Mouse (Mus musculus) left cerebral cortex, postnatal 10 days (tissue): Measurements from ENCODE around the gene Arhgef7. TPM values are rescaled to one million over a fixed set of nuclear protein-coding genes. Genes with fewer than 3 reads are reported as not detected.

Source experiments
- DNase-seq, 2 experiments: peaks; one replicate each; pipeline ENCODE4 v3.0.0; 2021 to 2022; ENCODE audit warnings: low spot score in 2 of 2, mixed read lengths in 1 of 2; ENCODE audit errors: extremely low spot score in 1 of 2
- intact Hi-C: fragments of 180-260 bp; cut with DNase I; formaldehyde crosslinking; loops from one replicate; pipeline ENCODE4 v1.15.1; 2025
- total RNA-seq, 2 experiments: library from RNA; stranded (reverse); gene quantifications; 2 replicates each; pipeline ENCODE4 v1.2.3; 2021

Gene Arhgef7
- total RNA-seq, 2 experiments from 2014 or later: 182 to 189 TPM

- peak in 1 of 2 experiments; percentile 70 for DNase-seq
These were observed 28.4 kb downstream of the Arhgef7 start for GRCm38 (mm10) chr8:11755873-11756272.

DNA sequence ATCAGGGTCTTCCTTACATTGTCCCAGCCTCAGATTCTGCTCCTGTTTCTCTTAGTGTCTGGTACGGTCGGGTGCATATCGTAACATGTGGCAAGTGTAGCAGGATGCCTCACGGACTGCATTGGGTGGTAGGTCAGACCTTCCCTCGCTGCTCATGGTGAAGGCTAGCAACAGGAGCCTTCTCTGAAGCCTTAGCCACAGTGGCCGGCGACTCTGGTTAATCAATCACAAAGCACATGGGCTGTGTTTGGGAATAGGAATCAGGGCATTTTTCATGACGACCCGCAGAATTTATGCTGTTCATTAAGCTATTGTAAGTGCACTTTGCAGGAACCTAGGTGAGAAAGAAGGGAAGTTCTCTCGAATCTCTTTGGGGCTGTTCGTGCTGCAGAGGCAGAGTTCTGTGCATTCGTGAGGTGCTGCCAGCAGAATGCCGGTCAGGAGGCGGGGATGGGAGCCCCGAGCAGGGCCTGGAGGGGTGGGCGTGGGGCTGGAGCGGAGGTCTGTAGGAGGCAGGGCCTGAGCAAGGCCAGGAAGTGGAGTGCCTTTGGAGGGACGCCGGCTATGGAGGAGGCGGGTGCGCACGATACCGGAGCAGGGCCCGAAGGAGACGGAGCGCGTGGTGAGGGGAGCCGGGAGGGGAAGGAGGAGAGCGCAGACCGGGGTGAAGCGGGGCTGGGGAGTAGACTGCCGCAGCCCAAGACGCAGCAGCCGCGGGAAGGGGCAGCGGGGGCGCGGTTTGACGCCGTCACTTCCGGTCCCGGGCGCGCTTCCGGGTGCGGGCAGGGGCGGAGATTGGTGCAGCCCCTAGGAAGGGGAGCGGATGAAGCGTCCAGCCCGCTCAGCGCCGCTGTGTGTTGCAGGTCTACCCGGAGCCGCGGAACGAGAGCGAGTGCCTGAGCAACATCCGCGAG, 30.3 kb downstream of the Arhgef7 start:
- intact Hi-C loops: loop anchor here (5.0 kb wide), 1 partner anchor 34 kb away; no protein-coding TSS in a partner anchor

More at GRCm38 (mm10) chr8:11755873-11756272, 28.4 kb downstream of the Arhgef7 start:
- intact Hi-C loops: loop anchor here (5.0 kb wide), 1 partner anchor 36 kb away; no protein-coding TSS in a partner anchor

GRCm38 (mm10) chr8:11758482-11759281, 31.2 kb downstream of the Arhgef7 start:
- DNase-seq: peak in 1 of 2 experiments; percentile 44
- intact Hi-C loops: loop anchor here (5.0 kb wide), 1 partner anchor 34 kb away; no protein-coding TSS in a partner anchor

More for the DNA sequence above, 30.3 kb downstream of the Arhgef7 start:
- DNase-seq: peak; percentile 80 to 95

- intact Hi-C loops: no loop called here
- no peak for DNase-seq
These were observed 34.0 kb downstream of the Arhgef7 start for GRCm38 (mm10) chr8:11761551-11761950.

GRCm38 (mm10) chr8:11762048-11762447, 34.5 kb downstream of the Arhgef7 start:
- intact Hi-C loops: no loop called here
- no peak for DNase-seq

DNA sequence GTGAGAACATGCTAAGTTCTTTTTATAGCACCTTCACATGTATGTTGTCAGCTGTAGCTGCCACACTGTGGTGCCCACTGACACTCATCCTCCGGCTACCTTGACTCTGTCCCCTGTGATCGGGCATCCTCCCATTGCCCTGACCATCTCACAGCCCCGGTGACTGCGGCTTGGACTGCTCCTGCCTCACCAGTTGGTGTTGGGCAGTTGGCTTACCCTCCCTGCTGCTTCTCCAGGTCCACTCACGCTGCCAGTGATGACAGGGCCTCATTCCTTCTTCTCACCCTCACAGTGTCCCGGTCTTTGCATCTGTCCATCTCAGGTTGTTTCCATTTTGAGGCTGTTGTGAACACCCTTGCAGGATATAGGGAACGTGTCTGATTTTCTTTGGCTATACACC, 35.3 kb downstream of the Arhgef7 start:
- no peak for DNase-seq
- intact Hi-C loops: no loop called here

DNA sequence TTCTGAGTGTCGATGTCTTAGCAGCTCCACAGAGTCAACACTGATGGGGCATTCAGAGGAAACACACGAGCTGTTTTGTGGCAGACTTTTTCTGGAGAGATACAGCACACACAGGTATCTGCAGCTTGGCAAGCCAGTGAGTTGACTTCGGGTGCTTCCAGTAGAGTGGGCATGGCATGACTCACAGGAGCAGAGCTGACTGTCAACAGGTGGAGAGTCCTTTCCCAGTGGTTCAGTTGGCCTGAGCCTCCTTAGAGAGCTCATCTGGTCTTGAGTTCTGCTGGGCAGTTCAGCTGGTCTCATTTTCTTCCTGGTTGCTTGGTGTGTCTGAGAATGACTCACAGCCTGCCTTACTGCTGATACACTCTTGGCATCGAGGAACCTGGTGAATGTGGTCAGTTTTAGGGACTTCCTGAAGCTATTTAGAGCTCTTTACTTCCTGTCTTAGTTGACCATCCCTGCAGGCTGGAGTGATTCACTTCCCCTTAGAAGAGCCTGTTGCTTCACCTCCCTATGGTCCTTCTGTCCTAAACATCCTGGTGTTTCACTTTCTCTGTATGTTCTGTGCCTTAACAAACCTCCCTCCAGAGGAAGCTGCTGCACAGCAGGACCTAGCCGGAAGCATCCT, 39.8 kb downstream of the Arhgef7 start:
- DNase-seq: no peak
- intact Hi-C loops: no loop called here

DNA sequence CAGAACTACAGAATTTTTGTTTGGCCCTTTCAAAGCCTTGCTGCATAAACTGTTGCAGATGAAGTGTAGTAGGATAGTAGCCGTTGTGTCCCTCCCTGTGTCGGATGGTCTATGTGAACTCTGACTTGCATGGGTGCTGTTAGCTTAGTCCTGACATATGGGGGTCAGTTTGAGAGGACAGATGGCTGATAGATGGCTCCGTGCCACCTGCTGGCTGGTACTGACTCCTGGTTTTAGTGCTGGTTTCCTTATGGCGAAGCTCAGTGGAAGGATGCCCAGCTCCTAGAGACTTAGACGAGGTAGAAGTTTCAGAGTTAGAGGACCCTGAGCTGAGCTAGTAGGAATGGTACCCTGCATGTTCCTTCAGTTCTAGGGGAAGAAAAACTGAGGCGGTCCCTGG, 42.5 kb downstream of the Arhgef7 start:
- no peak for DNase-seq
- intact Hi-C loops: no loop called here

- intact Hi-C loops: no loop called here
These were observed 43.1 kb downstream of the Arhgef7 start for GRCm38 (mm10) chr8:11770521-11771080.

GRCm38 (mm10) chr8:11771608-11772007, 44.1 kb downstream of the Arhgef7 start:
- intact Hi-C loops: no loop called here
- no peak for DNase-seq

More at GRCm38 (mm10) chr8:11770521-11771080, 43.1 kb downstream of the Arhgef7 start:
- DNase-seq: no peak

DNA sequence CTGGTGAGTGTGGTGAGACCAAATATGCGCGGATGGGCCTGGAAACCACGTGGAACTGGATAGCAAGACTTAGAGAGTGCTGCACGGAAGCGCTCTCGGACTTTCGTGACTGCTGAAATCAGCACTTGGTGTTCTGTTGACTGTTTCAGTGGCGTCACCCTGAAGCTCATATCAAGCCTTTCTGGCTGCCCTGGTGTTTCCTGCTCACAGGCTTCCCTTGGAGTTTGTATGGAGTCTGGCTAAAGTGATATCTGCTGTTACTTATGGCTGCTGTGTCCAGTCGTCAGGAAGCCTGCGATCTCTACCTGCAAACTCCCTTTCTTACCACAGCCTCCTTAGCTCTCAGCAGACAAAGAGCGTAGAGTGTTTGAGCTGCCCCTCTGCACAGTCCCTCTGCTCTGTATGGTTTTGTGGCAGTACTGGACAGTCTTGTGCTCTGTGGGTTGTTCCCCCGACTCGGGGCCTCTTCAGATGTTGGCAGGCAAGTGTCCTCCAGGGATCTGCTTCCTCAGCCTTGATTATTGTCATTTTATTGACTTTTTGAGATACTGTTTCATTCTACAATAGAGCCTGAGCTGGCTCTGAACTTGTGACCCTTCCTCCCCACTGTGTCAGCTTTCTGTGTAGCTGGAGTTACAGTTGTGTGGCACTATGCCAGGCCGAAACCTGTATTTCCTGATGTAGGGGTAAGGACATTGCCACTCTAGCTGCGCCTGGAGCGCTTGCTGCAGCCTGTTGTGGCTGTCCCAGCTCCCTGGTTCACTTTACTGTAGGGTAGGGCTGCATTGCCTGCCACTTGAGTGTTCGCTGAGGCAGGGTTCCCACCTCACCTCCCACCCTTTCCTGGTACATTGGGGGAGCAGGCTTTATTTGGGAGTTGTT, 46.9 kb downstream of the Arhgef7 start:
- no peak for DNase-seq
- intact Hi-C loops: no loop called here

GRCm38 (mm10) chr8:11775889-11776288, 48.4 kb downstream of the Arhgef7 start:
- no peak for DNase-seq
- intact Hi-C loops: no loop called here

DNA sequence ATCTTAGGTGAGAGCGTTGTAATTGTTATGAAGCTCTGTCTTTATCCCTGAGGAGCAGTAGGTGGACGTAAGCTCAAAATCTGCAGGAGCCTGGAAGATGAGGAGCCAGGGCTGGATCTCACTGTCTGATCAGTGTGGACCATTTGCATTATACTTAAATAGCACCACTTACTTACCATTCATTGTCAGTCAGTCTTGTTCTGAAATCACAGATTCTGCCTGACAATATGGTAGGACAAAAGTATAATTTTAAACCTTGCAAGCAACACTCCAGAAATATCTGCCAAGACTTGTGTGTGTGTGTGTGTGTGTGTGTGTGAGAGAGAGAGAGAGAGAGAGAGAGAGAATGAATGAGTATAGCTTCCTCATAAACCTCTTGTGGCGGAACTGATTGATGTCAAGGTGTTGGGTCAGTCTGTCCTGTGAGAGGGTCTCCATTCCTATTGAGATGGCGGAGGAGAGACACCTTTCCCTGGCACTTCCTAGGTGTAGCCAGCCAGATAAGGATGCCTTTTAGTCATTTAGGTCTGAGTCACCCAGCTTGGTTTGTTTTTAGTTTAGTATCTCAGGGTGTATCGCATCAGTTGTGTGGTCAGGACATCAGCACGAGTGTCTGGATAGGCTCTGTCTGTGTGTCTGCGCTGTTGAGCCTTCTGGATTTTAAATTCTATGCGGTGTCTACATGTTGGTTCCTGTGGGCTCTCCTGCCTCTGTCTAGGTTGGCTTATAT, 49.1 kb downstream of the Arhgef7 start:
- intact Hi-C loops: no loop called here
- DNase-seq: no peak

DNA sequence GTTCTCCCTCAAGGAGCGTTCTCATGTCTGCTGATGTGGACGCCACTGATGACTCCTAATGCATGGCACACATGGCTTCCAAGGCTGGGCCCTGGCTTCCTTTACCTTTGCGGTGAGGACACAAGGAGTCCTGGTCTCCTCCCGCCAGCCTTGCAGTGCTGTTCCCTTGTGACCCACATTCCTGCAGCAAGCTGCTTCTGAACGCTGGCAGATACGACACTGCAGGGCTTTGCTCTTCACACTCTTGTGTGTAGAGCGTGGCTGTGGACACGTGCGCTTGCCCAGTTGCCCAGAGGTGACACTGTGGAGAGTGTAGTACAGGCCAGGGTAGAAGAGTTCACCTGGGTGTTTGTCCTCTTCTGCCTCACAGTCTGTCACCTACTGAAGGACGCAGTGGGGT, 49.7 kb downstream of the Arhgef7 start:
- intact Hi-C loops: no loop called here
- DNase-seq: no peak

- intact Hi-C loops: no loop called here
- peak in 1 of 2 experiments; percentile 67 for DNase-seq
These were observed 51.3 kb downstream of the Arhgef7 start for GRCm38 (mm10) chr8:11778646-11779433.

- intact Hi-C loops: no loop called here
- DNase-seq: peak in 1 of 2 experiments; percentile 51
These were observed 52.5 kb downstream of the Arhgef7 start for GRCm38 (mm10) chr8:11779844-11780634.
